Mouse (Mus musculus): ENCODE measurements around the gene Rela. TPM values are rescaled to one million over a fixed set of nuclear protein-coding genes. Genes with fewer than 3 reads are reported as not detected.
A peak's percentile ranks its signal among the peaks of the same experiment; 100 is the strongest.

Gene Rela
- polyA plus RNA-seq, 1 experiment, result 44.7 TPM

- TF ChIP-seq POLR2A (IDR thresholded peaks at IDR 0.05; ENCODE audit: borderline replicate concordance, extremely low read depth, insufficient read depth, insufficient read length, poor library complexity, severe bottlenecking), result no peak
- no peak for TF ChIP-seq CTCF (IDR thresholded peaks at IDR 0.05; ENCODE audit: borderline replicate concordance, extremely low read depth, insufficient read depth, insufficient read length)
- no peak for DNase-seq (ENCODE audit: low read depth)
Measured at GRCm38 (mm10) chr19:5638416-5639005, 1.2 kb downstream of the Rela start.

GRCm38 (mm10) chr19:5640339-5640738, 3.1 kb downstream of the Rela start:
- DNase-seq (ENCODE audit: low read depth), result no peak
- TF ChIP-seq POLR2A (IDR thresholded peaks at IDR 0.05; ENCODE audit: borderline replicate concordance, extremely low read depth, insufficient read depth, insufficient read length, poor library complexity, severe bottlenecking), result no peak
- TF ChIP-seq CTCF (IDR thresholded peaks at IDR 0.05; ENCODE audit: borderline replicate concordance, extremely low read depth, insufficient read depth, insufficient read length), result no peak

- DNase-seq (ENCODE audit: low read depth), result no peak
- TF ChIP-seq POLR2A (IDR thresholded peaks at IDR 0.05; ENCODE audit: borderline replicate concordance, extremely low read depth, insufficient read depth, insufficient read length, poor library complexity, severe bottlenecking), result no peak
- TF ChIP-seq CTCF (IDR thresholded peaks at IDR 0.05; ENCODE audit: borderline replicate concordance, extremely low read depth, insufficient read depth, insufficient read length), result no peak
Measured at GRCm38 (mm10) chr19:5641021-5641420, 3.7 kb downstream of the Rela start.

- DNase-seq (ENCODE audit: low read depth), result no peak
- no peak for TF ChIP-seq POLR2A (IDR thresholded peaks at IDR 0.05; ENCODE audit: borderline replicate concordance, extremely low read depth, insufficient read depth, insufficient read length, poor library complexity, severe bottlenecking)
- no peak for TF ChIP-seq CTCF (IDR thresholded peaks at IDR 0.05; ENCODE audit: borderline replicate concordance, extremely low read depth, insufficient read depth, insufficient read length)
Measured at GRCm38 (mm10) chr19:5641641-5642040, 4.4 kb downstream of the Rela start.

GRCm38 (mm10) chr19:5645280-5645679, 8.0 kb downstream of the Rela start:
- DNase-seq (ENCODE audit: low read depth), result no peak
- no peak for TF ChIP-seq POLR2A (IDR thresholded peaks at IDR 0.05; ENCODE audit: borderline replicate concordance, extremely low read depth, insufficient read depth, insufficient read length, poor library complexity, severe bottlenecking)
- TF ChIP-seq CTCF (IDR thresholded peaks at IDR 0.05; ENCODE audit: borderline replicate concordance, extremely low read depth, insufficient read depth, insufficient read length), result no peak

GRCm38 (mm10) chr19:5646731-5647330, 9.5 kb downstream of the Rela start:
- TF ChIP-seq POLR2A (IDR thresholded peaks at IDR 0.05; ENCODE audit: borderline replicate concordance, extremely low read depth, insufficient read depth, insufficient read length, poor library complexity, severe bottlenecking), result no peak
- no peak for TF ChIP-seq CTCF (IDR thresholded peaks at IDR 0.05; ENCODE audit: borderline replicate concordance, extremely low read depth, insufficient read depth, insufficient read length)
- DNase-seq (ENCODE audit: low read depth), result no peak

GRCm38 (mm10) chr19:5647791-5648190, 10.5 kb downstream of the Rela start:
- no peak for DNase-seq (ENCODE audit: low read depth)
- TF ChIP-seq CTCF (IDR thresholded peaks at IDR 0.05; ENCODE audit: borderline replicate concordance, extremely low read depth, insufficient read depth, insufficient read length) (no peak), POLR2A (IDR thresholded peaks at IDR 0.05; ENCODE audit: borderline replicate concordance, extremely low read depth, insufficient read depth, insufficient read length, poor library complexity, severe bottlenecking) (no peak)

- TF ChIP-seq CTCF (IDR thresholded peaks at IDR 0.05; ENCODE audit: borderline replicate concordance, extremely low read depth, insufficient read depth, insufficient read length), result peak; percentile 10; the same call in 1 of the 2 replicates
- TF ChIP-seq POLR2A (IDR thresholded peaks at IDR 0.05; ENCODE audit: borderline replicate concordance, extremely low read depth, insufficient read depth, insufficient read length, poor library complexity, severe bottlenecking), result no peak; the same call in 1 of the 2 replicates
- DNase-seq (ENCODE audit: low read depth), result peak; percentile 95
Measured at GRCm38 (mm10) chr19:5648401-5649297, 11.4 kb downstream of the Rela start.

GRCm38 (mm10) chr19:5649298-5649741, 12.0 kb downstream of the Rela start:
- no peak for DNase-seq (ENCODE audit: low read depth)
- TF ChIP-seq CTCF (IDR thresholded peaks at IDR 0.05; ENCODE audit: borderline replicate concordance, extremely low read depth, insufficient read depth, insufficient read length), result no peak
- TF ChIP-seq POLR2A (IDR thresholded peaks at IDR 0.05; ENCODE audit: borderline replicate concordance, extremely low read depth, insufficient read depth, insufficient read length, poor library complexity, severe bottlenecking), result no peak

GRCm38 (mm10) chr19:5651502-5652274, 14.4 kb downstream of the Rela start:
- no peak for DNase-seq (ENCODE audit: low read depth)
- TF ChIP-seq POLR2A (IDR thresholded peaks at IDR 0.05; ENCODE audit: borderline replicate concordance, extremely low read depth, insufficient read depth, insufficient read length, poor library complexity, severe bottlenecking) (no peak), CTCF (IDR thresholded peaks at IDR 0.05; ENCODE audit: borderline replicate concordance, extremely low read depth, insufficient read depth, insufficient read length) (no peak)
